Mouse (Mus musculus): Measurements from ENCODE around the gene Pah.

Gene Pah

DNA sequence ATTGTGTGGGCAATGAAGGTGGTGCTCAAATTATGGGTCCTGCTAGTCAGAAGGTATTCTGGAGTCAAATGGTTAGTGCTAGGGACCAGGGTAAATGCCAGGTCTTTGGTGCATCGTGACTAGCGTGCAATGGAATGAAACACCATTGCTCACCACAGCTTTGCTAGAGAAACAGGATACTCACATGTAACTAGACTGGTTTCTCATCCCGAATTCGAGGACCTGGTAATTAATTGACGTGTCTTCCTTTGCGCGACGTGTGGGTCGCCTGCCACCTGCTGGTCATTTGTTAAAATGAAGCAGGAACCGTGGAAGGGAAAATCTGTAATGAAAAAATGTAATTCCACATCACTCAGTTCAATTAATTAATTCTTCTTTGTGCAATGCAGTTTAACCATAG is 17.6 kb upstream of the Pah start:
- DNase-seq (ENCODE audit: low read depth, low spot score): peak; percentile 41

DNA sequence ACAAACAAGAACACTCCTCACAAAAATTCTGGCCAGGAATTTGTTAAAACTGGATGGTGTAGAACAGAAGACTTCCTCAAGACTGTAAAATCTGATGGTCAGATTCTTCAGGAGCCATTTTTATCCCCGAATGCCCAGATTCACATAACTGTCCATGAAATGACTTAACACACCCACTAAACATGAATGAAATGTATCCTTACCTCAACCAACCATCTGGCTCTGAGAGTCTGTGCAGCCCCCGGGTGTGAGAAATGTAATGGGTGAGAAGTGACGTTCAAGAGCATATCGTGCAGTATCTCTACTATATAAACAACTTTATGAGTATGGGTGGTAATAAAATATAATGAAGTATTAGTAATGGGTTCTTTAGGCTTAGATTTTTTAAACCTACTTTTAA is 13.0 kb upstream of the Pah start:
- no peak for DNase-seq (ENCODE audit: low read depth, low spot score)

DNA sequence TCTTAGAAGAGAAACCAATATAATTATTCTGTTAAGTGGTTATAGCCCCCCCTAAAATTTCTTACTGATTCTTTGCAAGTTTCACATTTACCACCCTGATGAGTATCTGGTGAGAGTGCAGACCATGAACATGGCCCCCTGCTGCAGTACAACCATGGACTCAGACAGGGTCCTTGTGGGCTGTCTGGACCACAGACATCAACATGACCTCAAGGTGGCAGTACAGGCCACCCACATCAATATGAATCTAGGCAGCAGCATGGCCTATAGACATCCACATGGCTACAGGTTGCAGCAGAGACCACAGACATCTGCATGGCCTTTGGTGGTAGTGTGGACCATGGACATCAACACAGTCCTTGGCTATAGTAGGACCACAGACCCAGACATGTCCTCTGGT is 8.5 kb upstream of the Pah start:
- DNase-seq (ENCODE audit: low read depth, low spot score): no peak

DNA sequence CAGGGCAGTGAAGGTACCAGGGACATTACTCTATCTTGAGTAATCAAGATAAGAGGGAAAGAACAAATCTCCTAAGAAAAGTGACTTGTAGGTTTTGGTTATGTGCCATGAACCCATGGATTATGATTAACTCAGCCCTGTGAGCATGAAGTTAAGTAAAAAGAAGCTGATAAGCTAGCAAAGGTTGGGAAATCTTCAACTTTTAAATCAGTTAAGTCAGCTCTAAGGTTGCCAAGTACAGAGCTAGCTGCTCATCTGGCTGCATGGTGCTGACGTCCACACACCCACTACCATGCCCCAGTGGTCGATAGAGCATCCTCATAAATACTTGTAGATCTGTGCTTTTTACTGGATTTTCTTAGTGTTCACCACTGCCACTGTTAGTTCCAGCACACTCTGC is 3.0 kb upstream of the Pah start:
- DNase-seq (ENCODE audit: low read depth, low spot score): no peak

DNA sequence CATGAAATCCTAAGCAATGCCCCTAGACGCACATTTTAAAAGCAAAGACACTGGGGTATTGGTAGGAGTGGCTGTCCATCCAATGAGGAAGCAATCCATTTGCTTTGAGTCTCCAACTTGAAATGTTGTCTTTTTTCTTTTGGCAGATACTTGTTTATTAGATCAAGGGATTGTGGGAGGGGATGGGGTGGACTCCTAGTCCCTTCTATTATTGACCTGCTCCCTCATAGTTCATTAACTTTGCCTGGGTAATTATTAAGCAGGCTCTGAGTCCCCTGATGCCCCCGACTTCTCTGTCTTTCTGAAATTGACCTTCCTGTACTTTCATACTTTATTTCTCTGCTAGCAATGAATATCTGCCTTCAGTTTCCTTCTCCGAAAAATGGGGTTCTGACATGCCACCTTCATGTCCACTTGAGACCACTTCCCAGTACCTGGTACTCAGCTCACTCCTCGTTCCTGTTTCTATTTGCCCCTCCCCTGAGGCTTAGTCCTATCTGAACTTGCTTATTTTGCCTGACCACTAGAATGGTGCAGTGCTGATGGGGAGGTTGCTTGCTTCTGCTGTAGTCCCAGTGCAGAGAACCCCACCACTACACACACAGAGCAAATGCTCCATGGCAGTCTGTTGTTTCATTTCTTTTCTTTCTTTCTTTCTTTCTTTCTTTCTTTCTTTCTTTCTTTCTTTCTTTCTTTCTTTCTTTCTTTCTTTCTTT is 1.0 kb upstream of the Pah start:
- no peak for DNase-seq (ENCODE audit: low read depth, low spot score)

DNA sequence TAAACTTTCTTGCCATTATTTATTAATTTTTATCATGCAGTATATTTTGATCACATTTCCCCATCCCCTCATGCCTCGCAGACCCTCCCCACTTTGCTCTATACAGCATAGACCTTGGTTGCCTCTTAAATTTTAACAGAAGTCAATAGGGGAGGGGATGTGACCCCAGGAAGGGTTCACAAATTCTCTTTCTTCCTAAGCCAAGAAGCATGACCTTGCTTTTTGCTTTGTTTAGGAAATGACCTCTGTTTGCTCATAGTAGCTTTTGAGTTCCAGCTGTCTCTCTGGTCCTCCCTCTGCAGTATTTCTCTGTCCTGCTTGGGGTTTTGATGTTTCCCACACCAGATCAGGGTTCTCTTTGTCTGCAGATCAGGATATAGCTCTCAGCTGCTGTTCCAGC is 12.6 kb downstream of the Pah start:
- no peak for DNase-seq (ENCODE audit: low read depth, low spot score)

DNA sequence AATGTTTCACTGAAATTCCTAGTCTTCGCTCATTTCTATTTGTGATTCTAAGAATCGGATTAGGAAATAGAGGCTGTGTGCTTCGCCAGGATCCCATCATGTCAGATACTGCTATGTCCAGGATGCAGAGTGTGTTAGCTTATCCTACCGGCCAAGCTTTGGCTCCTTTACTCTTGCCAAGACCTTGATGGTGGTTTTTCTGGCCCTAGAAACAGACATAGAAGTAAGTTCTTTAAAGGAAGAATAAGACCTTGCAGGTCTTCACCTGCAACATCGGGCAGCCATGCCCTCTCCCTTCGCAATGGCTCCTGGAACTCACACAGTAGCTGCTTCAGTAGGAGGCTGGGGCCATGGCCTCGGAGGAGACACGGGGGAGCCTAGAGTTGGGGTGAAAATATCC is 24.2 kb downstream of the Pah start:
- DNase-seq (ENCODE audit: low read depth, low spot score): no peak

DNA sequence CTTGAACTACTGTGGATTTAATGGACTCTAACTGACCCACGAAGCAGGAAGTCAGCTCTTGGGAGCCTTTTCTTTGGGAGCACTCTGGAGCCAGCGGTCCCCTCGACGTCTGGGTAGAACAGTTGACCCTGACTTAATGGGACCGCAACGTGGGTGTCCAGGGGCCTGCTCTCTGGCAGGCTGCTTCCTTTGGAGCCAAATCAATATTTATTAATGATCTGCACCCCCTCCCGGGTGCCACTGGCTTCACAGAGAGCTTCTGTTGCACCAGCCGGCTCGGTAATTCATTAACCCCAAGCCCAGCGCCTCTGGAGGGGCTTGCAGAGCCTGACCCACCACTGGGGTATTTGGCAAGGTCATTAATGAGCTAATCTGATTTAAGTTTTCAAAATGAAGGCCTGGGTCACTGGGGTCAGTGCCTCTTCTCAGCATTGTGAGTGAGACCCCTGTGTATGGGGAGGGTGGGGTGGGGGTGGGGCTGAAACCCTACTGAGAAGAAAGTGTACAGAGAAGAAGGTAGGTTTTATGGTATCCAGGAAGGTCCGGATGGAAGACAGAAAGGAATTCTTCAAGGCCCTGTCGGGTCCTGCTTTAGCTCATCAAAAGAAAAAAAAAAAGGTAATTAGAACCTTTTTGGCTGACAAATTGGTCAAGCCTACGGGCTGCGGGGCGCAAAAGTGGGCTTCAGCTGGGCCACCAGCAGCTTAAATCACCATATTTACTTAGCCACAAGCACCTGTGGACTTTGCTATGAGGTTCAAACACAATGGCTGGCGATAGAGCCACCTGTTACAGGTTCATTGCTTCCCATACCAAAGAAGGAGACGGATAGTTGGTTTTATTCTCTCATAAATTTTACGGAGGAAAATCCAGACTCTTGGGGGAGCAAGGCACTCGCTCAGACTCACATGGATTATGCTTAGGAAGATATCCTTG is 25.0 kb downstream of the Pah start:
- DNase-seq (ENCODE audit: low read depth, low spot score): no peak

DNA sequence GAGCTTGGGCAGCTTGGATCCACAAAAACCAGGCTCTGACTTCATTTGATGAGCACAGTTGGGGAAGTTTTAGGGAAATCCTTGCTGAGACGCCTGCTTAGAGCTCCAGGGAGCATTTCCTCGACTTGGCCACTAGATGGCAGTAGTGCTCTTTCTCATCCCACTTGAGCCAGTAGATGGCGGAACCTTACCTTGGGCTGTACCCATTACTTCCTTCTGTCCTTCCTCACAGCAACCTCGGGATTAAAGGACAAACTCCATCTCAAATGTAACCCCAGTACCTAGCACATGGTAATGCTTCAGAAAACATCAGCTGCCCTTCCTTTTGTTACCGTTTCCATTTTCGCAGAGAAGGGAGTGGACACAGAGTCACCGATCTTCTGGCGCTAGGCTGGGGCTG is 31.1 kb downstream of the Pah start:
- peak; percentile 71 for DNase-seq (ENCODE audit: low read depth, low spot score)

DNA sequence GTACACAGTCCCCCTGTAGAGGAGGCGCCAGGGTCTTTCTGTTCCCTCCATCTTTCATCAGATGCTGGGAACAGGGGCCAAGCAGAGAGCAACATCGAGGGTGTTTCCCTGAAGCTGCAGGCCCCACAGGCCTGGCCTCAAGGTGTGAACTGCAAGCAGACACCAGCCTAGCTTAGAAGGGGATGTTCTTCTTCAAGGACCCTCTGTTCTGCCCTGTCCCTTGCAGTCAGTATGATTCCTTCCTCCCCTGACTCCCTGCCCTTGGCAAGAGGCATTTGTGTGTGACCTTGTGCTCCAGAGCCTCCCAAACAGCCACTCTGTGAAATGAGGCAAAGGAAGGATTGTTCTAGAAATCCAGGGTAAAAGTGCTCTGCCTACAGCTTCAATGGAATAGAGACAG is 34.8 kb downstream of the Pah start:
- DNase-seq (ENCODE audit: low read depth, low spot score): no peak

DNA sequence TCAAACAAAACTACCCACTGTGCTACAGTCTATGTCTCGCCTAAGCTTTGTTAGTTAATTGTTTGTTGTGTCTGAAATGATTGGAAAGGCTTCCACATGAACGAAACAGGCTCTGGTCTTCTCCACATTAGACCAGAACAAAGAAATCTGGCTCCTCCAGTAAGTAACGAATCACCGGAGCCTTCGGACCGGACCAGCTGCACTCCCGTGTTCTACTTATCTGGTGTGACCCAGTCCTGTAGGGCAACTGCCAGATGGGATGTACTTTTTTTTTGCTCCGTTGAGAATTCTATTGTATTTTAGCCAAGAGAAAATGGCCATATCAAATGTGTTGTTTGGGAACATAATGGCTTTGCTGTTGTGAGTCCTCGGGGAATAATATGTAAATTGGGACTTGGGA is 42.2 kb downstream of the Pah start:
- DNase-seq (ENCODE audit: low read depth, low spot score): no peak

DNA sequence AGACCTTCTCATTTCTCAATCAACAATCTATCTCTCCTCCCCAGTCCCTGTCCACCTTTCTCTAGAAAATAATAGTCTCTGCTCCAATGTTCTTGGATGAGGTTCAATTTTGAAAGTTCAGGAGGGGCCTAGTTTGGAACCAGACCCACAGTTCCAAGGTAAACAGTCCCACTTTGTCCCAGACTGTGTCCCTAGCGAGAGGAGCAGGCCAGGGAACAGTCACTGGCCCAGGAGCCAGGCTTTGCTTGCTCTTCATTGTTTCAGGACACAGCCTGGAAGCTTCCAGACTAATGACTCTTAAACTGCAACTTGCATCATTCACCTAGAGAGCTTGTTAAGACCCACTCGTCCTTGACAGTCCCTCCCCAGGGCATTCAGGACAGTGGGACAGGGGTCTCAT is 44.1 kb downstream of the Pah start:
- DNase-seq (ENCODE audit: low read depth, low spot score): no peak

DNA sequence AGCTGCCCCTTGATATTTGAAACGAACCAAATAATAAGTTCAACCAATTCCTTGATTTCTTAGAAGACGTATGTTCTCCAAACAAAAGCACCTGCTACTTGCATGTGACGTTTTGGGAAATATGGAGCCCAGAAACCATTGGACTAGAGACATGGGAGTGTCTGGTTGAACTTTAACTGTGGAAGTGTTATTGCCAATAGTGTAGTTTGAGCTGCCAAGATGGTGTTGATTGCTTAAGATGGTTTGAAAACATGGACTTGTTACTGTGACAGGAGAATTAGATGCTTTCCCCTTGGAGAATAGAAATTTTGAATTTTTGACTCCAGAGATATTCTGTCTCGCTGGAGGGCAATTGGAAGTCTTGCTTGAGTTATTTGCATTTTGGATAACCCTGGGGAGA is 50.9 kb downstream of the Pah start:
- DNase-seq (ENCODE audit: low read depth, low spot score): no peak

DNA sequence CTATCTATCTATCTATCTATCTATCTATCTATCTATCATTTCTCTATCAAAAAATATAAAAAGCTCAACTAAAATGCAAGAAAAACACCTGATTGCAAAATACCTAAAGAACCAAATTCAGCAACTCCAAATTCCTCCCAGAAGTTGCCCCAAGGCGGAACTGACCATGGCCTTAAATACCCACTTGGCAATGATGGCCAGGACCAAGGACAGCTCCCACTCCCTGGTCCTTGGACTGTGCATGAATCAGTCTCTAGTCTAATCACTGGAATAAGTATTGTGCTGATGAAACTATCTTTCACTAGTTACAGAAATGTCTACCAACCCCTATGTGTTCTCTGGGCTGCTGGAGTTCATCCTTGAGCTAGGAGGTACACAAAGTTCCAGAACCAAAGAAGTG is 65.1 kb downstream of the Pah start:
- no peak for DNase-seq (ENCODE audit: low read depth, low spot score)

DNA sequence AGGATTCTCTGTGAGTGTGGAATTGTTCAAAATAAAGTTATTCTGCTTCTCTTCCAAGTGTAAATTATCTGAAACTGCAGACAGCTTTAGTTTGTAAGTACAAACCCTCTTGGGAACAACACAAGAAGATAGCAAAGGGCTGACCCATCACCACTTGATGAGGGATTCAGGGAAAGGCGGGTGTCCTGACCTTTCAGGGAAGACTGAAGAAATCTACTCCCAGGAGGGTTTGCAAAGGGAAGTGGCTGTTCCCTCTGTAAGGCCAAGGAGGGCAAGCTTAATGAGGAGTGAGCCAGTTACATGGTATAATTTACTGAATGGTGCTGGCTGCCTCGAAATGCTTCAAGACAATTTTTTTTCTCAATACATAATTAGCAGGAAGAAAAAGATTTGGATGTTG is 72.3 kb downstream of the Pah start:
- no peak for DNase-seq (ENCODE audit: low read depth, low spot score)

DNA sequence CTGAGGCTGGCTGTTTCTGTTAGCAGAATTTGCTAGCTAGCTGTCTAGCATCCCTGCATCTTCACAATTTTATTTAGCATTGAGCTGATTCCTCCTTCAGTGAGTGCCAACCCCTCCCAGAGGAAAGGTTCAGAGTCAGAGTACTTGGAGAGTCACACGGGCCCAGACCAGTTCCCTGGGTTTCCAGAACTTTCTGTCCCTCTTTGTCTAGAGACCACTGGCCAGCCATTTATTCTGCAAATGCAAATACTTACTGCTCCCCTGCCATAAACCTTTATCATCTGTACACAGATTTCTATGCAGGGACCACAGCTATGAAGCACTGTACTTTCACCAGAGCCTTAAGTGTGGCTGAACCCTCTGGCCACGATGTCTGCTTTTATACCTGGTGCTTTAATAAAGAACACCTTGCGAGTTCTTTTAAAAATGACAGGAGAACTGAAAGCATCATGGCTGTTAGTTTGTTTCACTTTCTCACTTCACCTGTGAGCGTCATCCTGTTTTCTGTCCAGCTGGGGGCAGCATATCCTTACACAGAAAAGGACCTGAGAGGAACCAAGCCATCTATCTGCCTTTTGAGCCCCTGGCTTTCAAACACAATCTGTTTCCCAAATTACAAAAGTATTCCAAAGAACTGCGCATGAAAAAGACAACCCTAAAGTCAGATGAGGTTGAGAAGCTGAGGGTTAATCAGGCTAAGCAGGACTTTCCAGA is 74.9 kb downstream of the Pah start:
- peak; percentile 52 for DNase-seq (ENCODE audit: low read depth, low spot score)

DNA sequence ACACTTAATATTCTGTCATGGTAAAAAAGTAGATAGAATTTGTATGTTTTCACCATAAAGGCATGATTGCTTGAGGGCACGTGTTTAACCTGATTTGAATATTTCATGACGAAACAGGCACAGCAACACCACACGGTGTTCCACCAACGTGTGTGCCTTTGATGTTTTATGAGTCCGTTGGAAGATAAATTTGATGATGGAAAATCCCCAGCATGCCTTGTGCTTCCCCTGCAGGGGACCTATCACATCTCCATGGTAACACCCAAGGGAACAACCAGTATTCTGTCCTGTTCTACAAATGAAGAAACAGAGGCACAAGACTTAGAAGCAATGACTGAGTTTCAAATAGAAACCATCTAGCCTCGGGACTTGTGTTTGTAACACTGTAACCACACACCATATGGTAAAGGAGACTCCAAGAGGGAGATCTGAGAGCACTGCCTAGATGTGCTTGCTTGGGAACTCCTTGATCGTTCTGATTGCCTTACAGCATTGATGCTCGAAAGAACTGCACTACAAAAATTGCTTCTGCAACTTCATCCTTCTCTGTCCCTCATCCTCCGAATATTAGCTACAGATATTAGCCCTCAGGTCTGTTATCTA is 75.6 kb downstream of the Pah start:
- DNase-seq (ENCODE audit: low read depth, low spot score): peak; percentile 23

DNA sequence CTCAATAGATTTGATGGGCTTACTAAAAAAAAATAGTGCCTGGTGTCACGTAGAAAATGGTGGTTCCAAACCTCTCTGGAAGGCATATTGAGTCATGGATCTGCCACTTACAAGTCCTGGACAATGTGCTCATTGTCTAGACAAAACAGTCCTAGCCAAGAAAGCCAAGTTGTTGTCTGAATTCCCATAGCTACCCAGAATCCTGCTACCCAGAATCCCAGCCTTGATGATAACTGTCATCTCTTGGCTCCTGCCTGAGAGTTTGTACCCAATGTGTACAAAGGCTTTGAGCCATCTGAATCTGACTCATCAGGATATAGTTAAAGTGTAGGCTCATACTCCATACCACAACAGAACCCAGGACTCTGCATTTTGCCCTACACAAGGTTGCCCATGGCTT is 80.6 kb downstream of the Pah start:
- DNase-seq (ENCODE audit: low read depth, low spot score): no peak

DNA sequence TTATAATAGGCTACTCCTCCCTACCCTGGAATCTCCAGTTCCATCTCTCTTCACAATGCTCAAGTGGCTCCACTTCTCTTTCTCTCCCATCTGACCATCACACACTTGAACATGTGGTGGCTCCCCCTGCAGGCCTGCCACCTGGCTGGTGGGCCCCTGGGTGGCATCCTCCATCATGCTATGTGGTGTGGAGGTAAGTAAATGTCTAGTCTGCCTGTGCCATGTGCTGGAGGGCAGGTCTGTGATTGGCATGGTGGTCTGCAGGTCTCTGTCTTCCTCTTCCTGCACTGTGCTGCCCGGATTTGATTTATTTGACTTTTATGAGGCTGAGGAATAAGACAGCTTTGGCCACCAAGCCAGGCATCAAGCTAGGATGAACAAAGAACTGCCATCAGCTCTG is 103.6 kb downstream of the Pah start:
- no peak for DNase-seq (ENCODE audit: low read depth, low spot score)

Data from CD4-positive, CD25-positive, alpha-beta regulatory T cell, adult 2 months (primary cell).